Mouse (Mus musculus) intestine, embryonic 14.5 days (tissue): Measurements from ENCODE around the gene Slc43a2. TPM values are rescaled to one million over a fixed set of nuclear protein-coding genes. Genes with fewer than 3 reads are reported as not detected.

Experiments
- ATAC-seq: fragments of 200-750 bp; cut with Nextera tagmentation; replicated peaks from 2 replicates; pipeline ENCODE4 v1.8.0; 2017; ENCODE audit warnings: low read depth, moderate number of reproducible peaks, moderate TSS enrichment, moderate library complexity; ENCODE audit not compliant: low FRiP score, low TSS enrichment
- DNase-seq: peaks from one replicate; pipeline ENCODE4 v3.0.0-alpha.2; 2018; ENCODE audit warnings: low spot score
- H3K27ac ChIP-seq: fragments of 300-500 bp; sonication (generic); 2 replicates; pipeline ENCODE4 v1.5.1; 2014; ENCODE audit warnings: low read depth, mild to moderate bottlenecking, control low read depth
- H3K27me3 ChIP-seq: fragments of 300-500 bp; sonication (generic); replicated peaks from 2 replicates; pipeline ENCODE4 v1.6.1; 2014; ENCODE audit warnings: low read length, control low read depth; ENCODE audit not compliant: control insufficient read depth, insufficient read depth
- H3K36me3 ChIP-seq: fragments of 300-500 bp; sonication (generic); 2 replicates; pipeline ENCODE4 v1.6.1; 2014; ENCODE audit warnings: low read length, control low read depth; ENCODE audit not compliant: control insufficient read depth, insufficient read depth
- H3K4me1 ChIP-seq: fragments of 300-500 bp; sonication (generic); replicated peaks from 2 replicates; pipeline ENCODE4 v1.6.1; 2014; ENCODE audit warnings: low read length, control low read depth, mixed read lengths; ENCODE audit not compliant: control insufficient read depth, insufficient read depth
- H3K4me2 ChIP-seq: fragments of 300-500 bp; sonication (generic); 2 replicates; pipeline ENCODE4 v1.6.1; 2014; ENCODE audit warnings: low read length
- H3K4me3 ChIP-seq: fragments of 300-500 bp; sonication (generic); 2 replicates; pipeline ENCODE4 v1.5.1; 2014; ENCODE audit warnings: low read depth, low read length, control low read depth, mixed read lengths
- H3K9ac ChIP-seq: fragments of 300-500 bp; sonication (generic); 2 replicates; pipeline ENCODE4 v1.6.1; 2014; ENCODE audit warnings: mild to moderate bottlenecking, low read length
- H3K9me3 ChIP-seq: fragments of 300-500 bp; sonication (generic); 2 replicates; pipeline ENCODE4 v1.6.1; 2016; ENCODE audit warnings: low read length, control low read depth; ENCODE audit not compliant: control insufficient read depth
- WGBS: fragments of 180-500 bp; shearing (Covaris S2); extraction: QIAGEN DNeasy Blood & Tissue Kit; methylation state at CpG from one replicate; pipeline ENCODE4 v1.1.7; 2014; 5-methylcytosine and 5-hydroxymethylcytosine counted together
- polyA plus RNA-seq: library from polyadenylated mRNA; unstranded; fragments of >200 nt; fragmentation: Nextera tagmentation; extraction: Ambion mirVana; gene quantifications from 2 replicates; pipeline ENCODE4 v1.2.1, GENCODE M21; 2014

Slc43a2 gene
- polyA plus RNA-seq, 1 experiment from 2014 or later = 4.8 TPM

GRCm38 (mm10) chr11:75563851-75564548, 32.5 kb downstream of the Slc43a2 start:
- no peaks in the 10 kb centered on the region for H3K4me1 ChIP-seq
- ATAC-seq = no peak
- no peaks in the 10 kb centered on the region for H3K9me3 ChIP-seq
- H3K4me3 ChIP-seq = no peak overlapping the region
- H3K27ac ChIP-seq = no peak overlapping the region
- no peaks in the 10 kb centered on the region for H3K36me3 ChIP-seq
- H3K9ac ChIP-seq = no peak overlapping the region
- 74% methylated on average over 18 of the region's 18 CpGs for WGBS
- no peaks in the 10 kb centered on the region for H3K27me3 ChIP-seq
- DNase-seq = no peak
- no peak overlapping the region for H3K4me2 ChIP-seq

GRCm38 (mm10) chr11:75565849-75566248, 34.4 kb downstream of the Slc43a2 start:
- no peak overlapping the region for H3K27ac ChIP-seq
- H3K27me3 ChIP-seq = no peaks in the 10 kb centered on the region
- ATAC-seq = no peak
- no peak overlapping the region for H3K9ac ChIP-seq
- WGBS = 49% methylated on average over 2 of the region's 2 CpGs
- no peak overlapping the region for H3K4me2 ChIP-seq
- no peak overlapping the region for H3K4me3 ChIP-seq
- H3K9me3 ChIP-seq = no peaks in the 10 kb centered on the region
- DNase-seq = no peak
- H3K36me3 ChIP-seq = no peaks in the 10 kb centered on the region
- H3K4me1 ChIP-seq = no peaks in the 10 kb centered on the region

GRCm38 (mm10) chr11:75566276-75567196, 35.0 kb downstream of the Slc43a2 start:
- H3K36me3 ChIP-seq = no peaks in the 10 kb centered on the region
- WGBS = 75% methylated on average over 13 of the region's 13 CpGs
- H3K27me3 ChIP-seq = no peaks in the 10 kb centered on the region
- no peaks in the 10 kb centered on the region for H3K4me1 ChIP-seq
- no peak overlapping the region for H3K27ac ChIP-seq
- no peak overlapping the region for H3K4me3 ChIP-seq
- ATAC-seq (no peak), DNase-seq (no peak)
- no peaks in the 10 kb centered on the region for H3K9me3 ChIP-seq
- no peak overlapping the region for H3K9ac ChIP-seq
- H3K4me2 ChIP-seq = no peak overlapping the region

- no peak for DNase-seq
Measured at GRCm38 (mm10) chr11:75567346-75568114, 36.0 kb downstream of the Slc43a2 start.

DNA sequence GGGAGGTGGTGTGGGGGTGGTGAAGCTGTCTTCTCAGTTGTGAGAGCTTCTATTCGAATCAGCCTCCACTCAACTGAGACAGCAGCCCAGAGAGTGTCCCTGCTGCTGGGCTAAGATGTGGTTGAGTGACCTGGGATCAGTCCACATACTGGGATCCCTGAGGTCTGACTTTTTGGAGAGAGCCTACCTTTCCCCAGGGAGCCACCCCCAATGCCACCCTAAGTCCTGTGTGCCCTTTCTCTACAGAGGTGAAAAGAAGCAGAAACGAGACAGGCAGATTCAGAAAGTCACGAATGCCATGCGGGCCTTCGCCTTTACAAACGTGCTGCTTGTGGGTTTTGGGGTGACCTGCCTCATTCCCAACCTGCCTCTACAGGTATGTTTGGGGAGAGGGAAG, 36.6 kb downstream of the Slc43a2 start:
- no peak for ATAC-seq
- 81% methylated on average over 6 of the region's 6 CpGs for WGBS

More at GRCm38 (mm10) chr11:75567346-75568114, 36.0 kb downstream of the Slc43a2 start:
- Histone ChIP-seq H3K36me3 (no peaks in the 10 kb centered on the region), H3K9ac (no peak overlapping the region), H3K4me2 (no peak overlapping the region), H3K4me1 (peaks cover 7% of the 10 kb centered on the region), H3K9me3 (no peaks in the 10 kb centered on the region), H3K27ac (no peak overlapping the region), H3K4me3 (no peak overlapping the region), H3K27me3 (no peaks in the 10 kb centered on the region)
- 53% methylated on average over 9 of the region's 9 CpGs for WGBS
- no peak for ATAC-seq

GRCm38 (mm10) chr11:75568962-75569361, 37.5 kb downstream of the Slc43a2 start:
- no peaks in the 10 kb centered on the region for H3K36me3 ChIP-seq
- H3K27me3 ChIP-seq = no peaks in the 10 kb centered on the region
- DNase-seq (no peak), ATAC-seq (no peak)
- no peak overlapping the region for H3K9ac ChIP-seq
- no peak overlapping the region for H3K4me3 ChIP-seq
- no peak overlapping the region for H3K27ac ChIP-seq
- H3K9me3 ChIP-seq = no peaks in the 10 kb centered on the region
- H3K4me1 ChIP-seq = peaks cover 14% of the 10 kb centered on the region
- WGBS = 83% methylated on average over 12 of the region's 12 CpGs
- no peak overlapping the region for H3K4me2 ChIP-seq

More for the DNA sequence above, 36.6 kb downstream of the Slc43a2 start:
- no peak for DNase-seq
- H3K4me1 ChIP-seq = peaks cover 13% of the 10 kb centered on the region
- no peak overlapping the region for H3K4me2 ChIP-seq
- no peak overlapping the region for H3K27ac ChIP-seq
- H3K27me3 ChIP-seq = no peaks in the 10 kb centered on the region
- H3K9me3 ChIP-seq = no peaks in the 10 kb centered on the region
- no peak overlapping the region for H3K4me3 ChIP-seq
- H3K9ac ChIP-seq = no peak overlapping the region
- no peaks in the 10 kb centered on the region for H3K36me3 ChIP-seq

- Histone ChIP-seq H3K4me2 (no peak overlapping the region), H3K4me1 (peaks cover 14% of the 10 kb centered on the region), H3K27ac (no peak overlapping the region), H3K36me3 (no peaks in the 10 kb centered on the region), H3K9me3 (no peaks in the 10 kb centered on the region), H3K9ac (no peak overlapping the region), H3K27me3 (no peaks in the 10 kb centered on the region), H3K4me3 (no peak overlapping the region)
- WGBS = 92% methylated on average over 17 of the region's 17 CpGs
- DNase-seq = no peak
- no peak for ATAC-seq
Measured at GRCm38 (mm10) chr11:75570375-75571125, 39.1 kb downstream of the Slc43a2 start.
